Mouse (Mus musculus): Measurements from ENCODE around the gene Nmnat2.

Gene Nmnat2

DNA sequence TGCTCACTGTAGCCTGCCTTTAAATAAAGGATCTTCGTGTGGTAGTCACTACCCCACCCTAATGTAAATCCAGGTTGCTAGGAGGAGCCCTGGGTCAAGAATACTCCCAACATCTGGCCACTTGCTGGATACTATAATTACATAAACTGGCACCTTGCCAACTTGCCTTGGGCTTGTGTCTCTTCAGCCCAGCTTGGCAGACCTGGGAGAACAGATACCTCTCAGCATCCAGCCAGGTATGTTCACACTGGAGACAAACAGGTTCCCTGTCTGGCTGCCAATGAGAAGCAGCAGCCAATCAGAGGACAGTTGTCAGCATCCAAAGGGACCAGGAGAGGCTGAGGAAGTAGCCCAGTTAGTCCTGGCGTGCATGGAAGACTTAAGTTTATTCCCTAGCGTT is 64.8 kb downstream of the Nmnat2 start:
- DNase-seq (ENCODE audit: low spot score), result no peak

DNA sequence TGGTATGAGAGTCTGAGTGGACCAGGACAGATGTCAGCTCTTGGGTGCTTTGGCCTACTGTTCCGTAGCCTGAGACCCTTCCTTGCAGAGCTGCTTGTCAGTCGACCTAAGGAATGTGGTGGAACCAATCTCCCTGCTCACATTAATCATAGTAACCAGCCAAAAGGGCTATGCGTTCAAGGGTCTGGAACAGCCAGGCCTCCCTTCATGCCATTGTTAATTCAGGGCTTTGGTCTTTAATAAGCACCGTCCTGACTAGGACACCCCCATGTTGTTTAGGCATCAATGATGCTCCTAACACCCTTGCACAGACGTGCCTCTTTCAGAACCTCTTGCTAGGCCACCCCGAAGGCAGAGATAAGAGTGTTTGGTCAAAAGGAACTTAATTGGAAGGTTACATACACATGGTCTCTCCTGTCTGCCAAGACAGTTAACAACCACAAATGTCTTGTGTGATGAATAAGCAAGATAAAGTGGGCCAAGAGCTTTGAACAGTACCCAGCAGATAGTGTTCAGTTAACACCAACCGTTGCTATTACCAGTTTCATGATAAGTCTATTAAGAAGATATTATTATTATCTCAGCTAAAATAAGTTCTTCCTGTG is 66.3 kb downstream of the Nmnat2 start:
- no peak for DNase-seq (ENCODE audit: low spot score)

DNA sequence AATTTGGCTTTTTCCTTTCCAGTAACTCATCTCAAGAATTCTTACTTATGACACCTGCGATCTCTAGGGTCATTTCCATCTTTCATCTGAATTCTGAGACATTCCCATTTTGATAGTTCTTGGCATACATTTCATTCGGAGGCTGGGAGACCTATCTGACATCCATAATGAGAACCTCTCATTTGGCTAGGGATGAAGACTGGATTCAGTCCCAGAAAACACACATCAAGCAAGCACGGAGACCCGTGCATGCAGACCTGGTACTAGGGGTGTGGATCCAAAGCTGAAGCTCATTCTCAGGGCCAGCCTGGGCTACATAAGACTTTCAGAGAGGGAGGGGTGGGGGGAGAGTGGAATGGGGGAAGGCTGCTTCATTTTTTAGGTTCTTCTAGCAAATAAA is 68.2 kb downstream of the Nmnat2 start:
- DNase-seq (ENCODE audit: low spot score), result no peak

DNA sequence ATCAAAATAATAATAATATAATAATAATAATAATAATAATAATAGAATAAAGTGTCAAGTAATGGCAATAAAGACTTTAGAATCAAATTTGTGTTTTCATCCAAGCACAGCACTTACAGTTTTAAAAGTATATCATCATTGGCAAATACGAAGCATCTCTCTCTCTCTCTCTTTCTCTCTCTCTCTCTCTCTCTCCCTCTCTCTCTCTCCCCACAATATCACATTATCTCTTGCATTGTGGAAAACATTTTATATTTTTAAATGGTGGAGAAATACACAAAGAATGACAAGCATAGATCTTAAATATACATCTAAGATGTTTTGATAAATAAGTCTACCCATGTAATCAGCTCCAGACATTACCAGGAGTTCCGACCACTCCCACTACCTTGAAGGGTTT is 69.1 kb downstream of the Nmnat2 start:
- no peak for DNase-seq (ENCODE audit: low spot score)

DNA sequence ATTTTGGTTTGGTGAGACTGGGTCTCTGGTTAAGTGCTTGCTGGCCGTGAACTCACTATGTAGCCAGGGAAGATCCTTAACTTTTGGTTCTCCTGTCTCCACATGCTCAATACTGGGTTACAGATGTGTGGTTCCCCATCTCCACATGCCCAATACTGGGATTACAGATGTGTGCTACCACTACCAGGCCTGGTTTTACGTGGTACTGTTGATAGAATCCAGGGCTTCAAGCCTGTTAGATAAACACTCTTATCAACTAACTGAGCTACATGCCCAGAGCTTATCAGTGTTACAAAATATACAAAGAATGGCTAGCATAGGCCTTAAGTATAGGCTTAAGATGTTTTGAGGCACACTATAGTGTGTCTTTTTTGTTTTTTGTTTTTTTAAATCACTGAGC is 69.7 kb downstream of the Nmnat2 start:
- DNase-seq (ENCODE audit: low spot score), result no peak

DNA sequence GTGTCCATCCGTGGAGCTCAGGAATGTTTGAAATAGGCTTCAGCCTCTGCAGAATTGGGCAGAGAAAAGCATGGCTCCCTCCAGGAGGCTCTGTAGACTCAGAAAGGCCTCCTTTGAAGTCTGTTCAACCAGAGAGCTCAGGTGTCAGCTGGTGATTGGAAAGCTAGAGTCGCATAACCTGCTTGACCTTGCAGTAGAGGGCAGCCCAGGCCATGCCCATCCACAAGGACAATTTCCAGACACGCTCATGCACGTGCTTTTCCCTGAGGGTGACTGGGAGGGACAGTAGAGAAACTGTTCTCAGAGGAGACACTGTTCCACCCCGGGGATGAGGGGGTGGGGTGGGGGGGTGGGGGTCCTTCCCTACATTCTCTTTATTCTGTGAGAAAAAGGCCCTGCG is 76.6 kb downstream of the Nmnat2 start:
- DNase-seq (ENCODE audit: low spot score), result no peak

DNA sequence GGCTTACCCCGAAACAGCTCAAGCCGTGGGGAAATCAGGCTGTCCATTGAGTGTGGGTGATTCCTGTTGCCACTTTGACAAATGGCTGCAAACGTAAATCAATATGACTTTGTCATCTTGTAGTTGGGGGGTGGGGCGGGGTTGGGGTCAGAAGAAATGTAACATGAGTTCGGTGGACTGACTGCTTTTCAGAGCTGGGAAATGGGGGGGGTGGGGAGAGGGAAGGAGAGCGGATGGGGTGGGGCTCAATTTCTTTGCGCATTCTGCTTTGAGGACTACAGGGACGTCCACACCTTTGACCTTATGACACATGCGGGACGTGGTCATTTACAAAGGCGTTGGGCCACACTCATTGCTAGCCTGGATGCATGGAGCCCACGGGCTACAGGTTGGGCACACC is 77.2 kb downstream of the Nmnat2 start:
- no peak for DNase-seq (ENCODE audit: low spot score)

DNA sequence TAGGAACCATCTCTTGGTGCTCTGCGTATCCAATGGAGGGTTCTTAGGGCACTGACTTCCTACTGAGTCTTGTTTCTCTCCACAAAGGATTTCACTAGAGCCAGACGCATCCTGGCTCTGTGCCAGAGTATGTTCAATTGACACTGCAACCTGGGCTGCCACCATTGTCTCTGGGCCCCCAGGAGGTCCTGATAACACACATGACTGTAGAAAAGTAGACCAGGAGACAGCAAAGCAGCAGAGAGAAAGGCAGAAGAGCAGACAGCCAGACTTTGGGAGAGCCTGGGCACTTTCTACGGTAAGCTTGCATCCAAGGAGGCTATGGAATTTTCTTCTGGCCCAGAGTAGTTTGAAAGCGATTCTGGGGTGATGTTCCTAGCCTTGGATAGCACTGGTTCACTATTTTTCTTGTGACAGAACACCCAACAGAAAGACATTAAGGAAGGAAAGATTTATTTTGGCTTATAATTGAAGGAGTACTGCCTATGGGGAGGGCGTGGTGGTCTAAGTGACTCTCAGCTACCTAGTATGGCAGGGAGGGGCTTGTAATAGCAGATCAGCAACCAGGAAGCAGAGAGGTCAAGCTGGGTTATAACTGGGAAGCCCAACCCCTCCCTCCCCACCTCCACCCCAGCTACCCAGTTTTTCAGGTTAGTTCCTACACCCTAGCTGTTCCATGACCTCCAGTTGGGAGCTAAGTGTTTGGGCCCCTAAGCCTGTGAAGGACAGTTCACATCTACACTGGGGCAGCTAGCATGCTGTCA is 78.5 kb downstream of the Nmnat2 start:
- no peak for DNase-seq (ENCODE audit: low spot score)

DNA sequence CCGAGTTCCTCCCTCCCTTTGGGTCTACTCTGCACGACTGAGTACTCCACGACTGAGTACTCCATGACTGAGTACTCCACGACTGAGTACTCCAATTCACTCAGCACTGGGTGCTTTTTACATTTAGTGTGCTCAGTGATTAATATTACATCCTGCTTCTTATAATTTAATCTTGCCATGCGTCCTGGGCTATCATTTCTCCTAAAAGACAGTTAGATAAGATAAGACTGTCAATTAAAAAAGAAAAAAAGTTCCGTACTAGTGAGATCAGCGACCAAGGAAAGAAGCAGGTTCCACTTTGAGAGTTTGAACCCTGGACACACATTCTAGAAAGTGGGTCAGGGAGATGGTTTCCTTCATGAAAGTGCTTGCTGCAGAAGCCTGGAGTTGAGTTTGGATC is 79.3 kb downstream of the Nmnat2 start:
- no peak for DNase-seq (ENCODE audit: low spot score)

DNA sequence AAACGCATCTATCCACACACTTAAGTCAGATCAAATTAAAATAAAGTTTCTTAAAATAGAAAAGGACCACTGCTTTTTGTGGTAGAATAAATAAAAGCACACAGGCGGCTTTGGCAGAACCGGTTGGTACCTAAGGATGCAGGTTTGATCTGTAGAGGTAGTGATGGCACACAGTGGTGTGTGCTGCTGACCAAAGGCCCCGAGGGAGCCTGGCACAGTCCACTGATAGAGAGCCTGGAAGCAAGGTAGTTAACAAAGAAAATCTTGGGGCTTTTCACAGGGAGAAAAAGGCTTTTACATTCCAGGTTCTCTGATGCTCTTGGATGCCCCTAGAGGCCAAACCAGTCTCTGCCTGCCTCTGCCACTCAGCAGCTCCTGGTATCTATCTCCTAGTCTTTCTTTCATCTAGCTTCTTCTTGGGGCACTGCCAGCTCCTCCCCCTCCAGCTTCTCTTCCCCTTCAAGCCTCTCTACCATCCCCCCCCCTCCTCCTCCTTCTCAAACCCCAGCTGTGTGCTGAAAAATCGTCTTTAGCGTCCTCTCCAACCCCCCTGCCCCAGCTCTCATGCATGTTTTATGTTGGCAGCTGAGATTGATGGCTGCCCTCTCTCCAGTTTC is 80.6 kb downstream of the Nmnat2 start:
- no peak for DNase-seq (ENCODE audit: low spot score)

DNA sequence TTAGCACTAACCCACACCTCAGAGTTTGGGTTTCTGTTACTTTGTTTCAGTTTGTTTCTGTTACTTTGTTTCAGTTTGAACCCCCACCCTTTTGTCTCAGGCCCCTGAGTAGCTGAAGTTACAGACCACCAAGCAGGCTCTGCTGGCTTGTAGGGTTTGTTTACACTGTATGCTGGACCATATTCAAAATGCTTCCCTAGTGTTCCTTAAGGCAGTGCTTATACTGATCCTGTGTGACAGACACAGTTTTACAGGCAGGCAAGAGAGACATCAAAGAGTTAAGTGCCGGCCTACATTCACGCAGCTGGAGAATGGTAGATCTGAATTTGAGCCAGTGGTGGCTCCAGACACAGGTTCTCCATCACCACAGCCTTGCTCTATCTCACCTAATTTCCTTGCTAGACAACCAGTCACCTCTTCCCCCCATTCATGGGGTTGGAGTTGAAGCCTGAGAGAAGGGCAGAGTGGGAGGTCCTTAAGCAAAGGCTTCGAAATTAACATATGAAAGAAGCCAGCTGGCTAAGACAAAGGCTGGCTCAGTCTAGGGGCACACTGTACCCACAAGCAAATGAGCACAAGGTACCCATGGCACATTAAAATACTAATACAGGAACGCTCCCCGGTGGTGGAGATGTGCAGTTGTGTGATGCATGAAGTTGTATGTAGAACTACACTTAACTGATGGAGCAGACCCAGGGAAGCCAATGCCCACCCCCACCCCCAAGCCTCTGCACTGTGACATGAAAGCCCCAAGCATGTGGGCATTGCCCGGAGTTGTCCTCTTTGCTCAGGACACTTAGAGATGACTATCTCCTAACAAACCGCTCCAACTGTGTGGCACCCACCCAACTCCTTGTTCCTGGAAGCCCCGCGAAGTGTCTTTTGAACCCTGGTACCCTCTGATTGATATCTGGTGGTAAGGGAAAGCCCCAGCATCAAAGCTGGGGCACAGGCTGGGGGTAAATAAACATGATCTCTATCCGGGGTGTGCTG is 82.9 kb downstream of the Nmnat2 start:
- no peak for DNase-seq (ENCODE audit: low spot score)

DNA sequence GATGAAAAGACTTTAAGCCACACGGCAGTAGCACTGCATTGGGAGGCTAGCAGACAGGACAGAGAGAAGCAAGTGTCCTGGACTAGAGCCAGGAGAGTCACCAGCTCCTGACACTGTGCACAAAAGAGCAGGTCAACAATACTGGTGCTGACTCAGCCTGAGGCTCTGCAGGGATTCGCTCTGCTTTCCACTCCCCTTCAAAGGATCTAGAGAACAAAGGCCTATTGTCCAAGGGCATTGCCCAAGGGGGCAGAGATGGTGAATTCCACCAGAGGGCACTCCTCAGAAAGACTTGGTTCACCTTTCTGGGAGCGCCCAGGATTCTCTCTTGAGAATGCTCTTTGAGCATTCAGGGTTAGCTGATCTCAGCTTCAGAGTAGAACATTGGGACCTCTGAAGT is 85.3 kb downstream of the Nmnat2 start:
- DNase-seq (ENCODE audit: low spot score), result no peak

DNA sequence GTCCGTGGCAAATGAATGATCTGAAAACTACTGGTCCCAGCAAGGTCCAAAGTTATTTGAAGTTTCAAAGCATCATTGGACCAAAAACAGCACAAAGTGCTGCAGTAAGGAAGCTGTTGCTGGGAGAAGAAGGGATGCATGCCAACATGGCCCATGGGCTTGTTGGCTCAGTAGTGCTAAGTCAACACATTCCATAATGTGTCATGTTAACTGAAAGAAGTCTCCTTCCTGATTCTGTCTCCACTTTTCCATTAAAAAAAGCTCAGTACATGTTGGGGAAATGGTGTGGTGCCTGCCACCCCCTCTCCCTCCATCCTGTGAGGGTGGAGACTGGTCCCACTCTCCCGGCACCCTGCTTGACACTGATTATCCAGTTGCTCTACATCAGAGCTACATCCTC is 86.3 kb downstream of the Nmnat2 start:
- DNase-seq (ENCODE audit: low spot score), result no peak

DNA sequence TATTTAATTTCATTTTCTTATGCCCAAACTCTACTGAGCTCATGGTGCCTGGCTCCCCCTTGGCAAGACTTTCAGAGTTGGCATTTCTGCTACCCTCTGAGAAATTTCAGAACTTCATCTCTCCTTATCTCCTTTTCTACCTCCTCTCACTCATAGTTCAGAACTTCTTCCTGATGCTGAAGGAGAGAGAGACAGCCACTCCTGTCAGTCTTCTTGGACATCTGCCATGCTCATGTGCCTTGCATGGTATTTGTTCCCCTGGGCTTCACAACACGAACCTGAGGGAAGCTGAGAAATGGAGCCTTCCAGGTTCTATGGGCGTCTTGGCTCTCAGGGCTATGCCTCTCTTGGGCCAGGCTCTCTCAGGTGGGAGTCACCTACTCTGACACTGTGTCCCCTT is 87.5 kb downstream of the Nmnat2 start:
- DNase-seq (ENCODE audit: low spot score), result no peak

DNA sequence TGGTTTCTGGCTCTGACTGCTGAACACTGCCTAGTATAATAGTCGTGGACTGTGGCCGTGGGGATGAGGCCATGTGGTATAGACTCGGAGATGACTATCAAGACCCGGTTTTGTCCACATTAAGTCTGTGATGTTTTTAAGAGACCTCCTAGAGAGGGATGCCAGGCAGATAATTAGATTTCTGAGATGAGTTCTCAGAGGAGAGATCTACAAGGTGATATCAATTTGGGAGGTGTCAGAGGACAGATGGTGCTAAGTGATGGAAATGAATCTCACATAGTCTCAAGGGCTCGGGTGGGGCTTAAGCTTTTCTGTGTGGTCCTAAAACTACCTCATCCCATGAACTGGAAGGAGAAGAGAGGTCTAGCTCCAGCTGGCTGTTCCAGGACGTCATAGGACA is 88.5 kb downstream of the Nmnat2 start:
- DNase-seq (ENCODE audit: low spot score), result no peak

DNA sequence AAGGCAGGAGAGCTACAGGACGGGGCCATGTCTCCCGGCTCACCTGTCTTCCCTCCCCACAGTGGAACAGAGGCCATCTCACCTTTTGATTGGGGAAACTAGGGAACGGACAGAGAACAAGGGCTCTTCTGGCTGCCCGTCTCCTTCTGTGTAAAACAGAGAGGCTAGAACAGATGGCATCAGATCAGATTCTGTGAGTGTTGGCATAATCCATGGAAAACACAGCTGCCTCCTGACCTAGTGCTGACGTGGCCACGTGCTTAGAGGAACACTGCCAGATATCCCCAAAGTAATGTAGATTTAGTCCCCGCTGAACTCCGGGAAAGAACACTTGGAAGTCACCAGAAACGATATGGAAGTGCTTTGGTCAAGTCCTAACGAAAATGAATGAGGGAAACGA is 90.6 kb downstream of the Nmnat2 start:
- no peak for DNase-seq (ENCODE audit: low spot score)

DNA sequence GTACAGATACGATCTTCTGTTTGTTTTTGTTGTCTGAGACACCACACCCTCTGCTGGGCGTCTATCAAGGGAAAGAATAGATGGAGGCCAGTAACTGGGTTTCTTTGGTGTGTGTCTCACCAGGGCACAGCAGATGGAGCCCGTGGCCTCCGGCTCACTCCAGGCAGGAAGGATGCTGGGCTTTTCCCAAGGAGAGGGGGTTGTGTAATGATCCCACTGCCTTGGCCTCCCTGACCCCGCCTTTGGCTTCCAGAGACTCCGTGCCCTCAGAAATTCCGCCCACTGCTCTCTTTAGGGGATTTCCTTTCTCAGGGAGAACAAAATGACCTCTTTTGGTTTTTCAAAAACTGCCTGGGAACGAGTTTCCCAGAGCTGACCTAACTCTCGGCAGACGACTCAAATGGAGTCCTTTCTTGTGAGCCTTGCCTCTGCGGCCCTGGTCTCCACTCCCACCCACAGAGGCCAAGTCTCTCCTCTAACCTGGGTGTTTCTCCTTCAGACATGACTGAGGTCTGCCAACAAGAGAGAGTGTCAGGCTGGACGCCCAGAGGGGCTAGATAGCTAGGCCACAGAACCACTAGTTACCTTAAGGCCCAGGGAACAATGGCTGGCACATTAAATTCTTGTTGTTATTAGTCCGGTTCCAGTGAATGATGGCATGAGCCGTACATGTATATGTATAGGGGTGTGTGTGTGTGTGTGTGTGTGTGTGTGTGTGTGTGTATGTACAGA is 93.5 kb downstream of the Nmnat2 start:
- DNase-seq (ENCODE audit: low spot score), result no peak

DNA sequence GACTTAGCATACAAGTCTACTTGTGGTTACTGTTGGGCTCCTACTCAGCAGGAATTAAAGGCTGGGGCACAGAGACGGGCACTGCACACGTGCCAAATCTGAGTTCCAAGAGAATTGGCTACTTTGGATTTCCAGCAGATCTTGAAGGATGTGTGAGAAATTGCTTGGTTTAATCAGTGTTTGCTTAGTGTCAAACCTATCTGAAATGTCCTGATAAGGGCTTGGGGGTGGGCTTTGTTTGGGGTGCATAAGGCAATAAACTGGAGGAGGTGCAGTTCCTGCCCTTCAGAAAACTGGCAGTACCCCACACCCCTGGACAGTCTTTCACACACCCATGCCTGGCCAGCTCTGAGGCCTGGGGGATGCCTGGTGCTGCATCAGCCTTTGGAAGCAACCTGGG is 94.7 kb downstream of the Nmnat2 start:
- DNase-seq (ENCODE audit: low spot score), result no peak

DNA sequence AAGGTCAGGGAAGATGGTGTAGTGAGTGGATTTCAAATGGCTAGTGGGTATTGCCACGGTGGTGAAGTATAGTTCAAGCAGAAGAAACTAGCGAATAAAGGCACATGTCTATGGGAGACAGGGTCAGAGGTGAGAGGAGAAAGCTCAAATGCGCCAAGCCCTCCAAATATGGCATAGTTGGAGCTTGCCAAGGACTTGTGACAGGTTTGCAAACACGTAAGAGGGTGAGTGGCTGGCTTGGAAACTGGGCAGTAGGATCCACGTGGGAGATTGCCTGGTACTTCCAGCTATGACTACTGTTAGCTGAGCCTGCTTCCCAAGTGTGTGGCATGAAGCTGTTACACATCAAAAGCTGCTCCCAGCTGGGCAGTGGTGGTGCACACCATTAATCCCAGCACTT is 96.7 kb downstream of the Nmnat2 start:
- DNase-seq (ENCODE audit: low spot score), result no peak

DNA sequence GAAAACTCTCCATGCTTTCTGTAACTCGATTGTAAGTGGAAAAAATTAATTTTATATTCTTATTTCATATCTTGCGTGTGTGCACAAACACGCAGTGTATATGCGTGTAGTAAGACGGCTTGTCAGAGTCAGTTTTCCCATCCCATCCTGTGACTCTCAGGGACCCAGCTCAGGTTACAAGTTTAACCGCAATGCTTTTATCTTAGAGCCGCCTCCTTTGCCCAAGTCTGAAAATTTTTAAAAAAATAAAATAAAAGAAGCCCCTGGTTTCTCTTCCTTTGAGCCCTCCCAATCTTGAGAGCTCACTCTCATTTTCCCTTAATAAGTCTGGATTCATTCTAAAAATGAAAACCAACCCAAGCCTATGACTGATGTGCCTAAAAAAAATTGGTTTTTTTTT is 98.8 kb downstream of the Nmnat2 start:
- DNase-seq (ENCODE audit: low spot score), result no peak

DNA sequence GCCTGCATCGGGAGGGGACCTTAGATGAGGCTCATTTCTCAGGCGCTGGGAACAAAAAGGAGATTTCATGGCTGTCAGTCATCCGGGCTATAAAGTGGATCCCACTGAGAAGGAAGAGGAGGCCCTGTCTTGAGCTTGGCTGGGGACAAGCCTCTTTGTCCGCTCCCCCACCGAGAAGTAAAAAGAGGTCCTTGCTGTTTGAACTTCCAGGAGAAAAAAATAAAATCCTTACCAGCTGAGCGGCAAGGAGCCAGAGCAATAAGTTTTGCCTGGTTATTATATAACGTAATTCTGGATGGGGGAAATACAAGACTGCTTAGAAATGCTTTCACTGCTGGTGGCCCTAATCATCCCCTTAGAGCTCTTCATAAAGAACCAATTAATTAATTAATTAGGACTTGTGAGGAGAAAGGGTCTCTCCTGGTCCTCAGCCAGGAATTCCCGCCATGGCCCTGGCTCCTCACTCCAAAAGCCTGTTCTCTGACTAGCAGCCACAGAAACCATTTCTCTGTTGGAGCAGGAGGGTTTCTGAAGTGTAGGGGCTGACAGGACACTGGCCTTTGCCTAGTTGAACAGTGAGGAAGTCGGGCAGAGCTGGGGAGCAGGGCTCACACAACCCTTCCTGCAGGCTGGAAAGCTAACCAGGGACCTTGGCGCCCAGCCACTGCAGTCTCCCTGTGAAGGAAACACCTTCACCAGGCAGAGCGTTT is 99.5 kb downstream of the Nmnat2 start:
- no peak for DNase-seq (ENCODE audit: low spot score)

Data from ovary, postnatal 10 days (tissue).